In the genomic region with DNA sequence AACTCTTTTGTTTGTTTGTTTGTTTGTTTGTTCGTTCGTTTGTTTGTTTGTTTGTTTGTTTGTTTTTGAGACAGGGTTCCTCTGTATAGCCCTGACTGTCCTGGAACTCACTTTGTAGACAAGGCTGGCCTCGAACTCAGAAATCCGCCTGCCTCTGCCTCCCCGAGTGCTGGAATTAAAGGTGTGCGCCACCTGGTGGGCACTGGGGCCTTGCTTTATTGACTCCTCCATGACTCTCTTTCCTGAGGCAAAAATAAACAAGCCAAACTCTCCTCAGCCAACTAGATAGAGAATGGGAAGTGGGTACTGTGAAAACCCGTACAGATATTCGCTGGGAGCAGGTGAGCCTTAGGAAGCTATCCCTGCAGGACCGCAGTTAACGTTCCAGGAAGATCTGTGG, we compare ENCODE assay signal across 7 mouse cellular contexts.
DNase-seq lines count a peak whose midpoint lies in the region; ATAC-seq and TF ChIP-seq lines count a peak whose summit lies in the region.
"Not testable (repeated sequence)": the region's sequence is repeated elsewhere in the genome, so short reads cannot be mapped to it uniquely, and the experiment has no call there.

No protein-coding gene starts in this region.

- not testable (repeated sequence) for H3K9me3 ChIP-seq in CH12.LX (replicated peaks; ENCODE audit: low read length); liver, embryonic 13.5 days (replicated peaks); stomach, embryonic 16.5 days (replicated peaks; ENCODE audit: control insufficient read depth, low read length)

- WGBS in heart, adult 2 months: 90% methylated on average over 10 of the region's 10 CpGs
- WGBS in liver, embryonic 13.5 days (ENCODE audit: insufficient replicate concordance): 68% methylated on average over 10 of the region's 10 CpGs
- WGBS in stomach, embryonic 16.5 days: 91% methylated on average over 10 of the region's 10 CpGs

- H3K4me1 ChIP-seq in CH12.LX (ENCODE audit: control insufficient read depth in 1 of 2, insufficient read depth in 2 of 2): peaks cover 0 to 13% of the 10 kb centered on the region in 2 experiments; a peak in 2 of 4 replicates
- not testable (repeated sequence) for H3K4me1 ChIP-seq in heart, adult 2 months (ENCODE audit: control insufficient read depth, insufficient read depth, low read length); liver, embryonic 13.5 days (replicated peaks)
- peaks cover 21% of the 10 kb centered on the region for H3K4me1 ChIP-seq in stomach, embryonic 16.5 days (ENCODE audit: control insufficient read depth, insufficient read depth, low read length)

- H3K4me2 ChIP-seq in CH12.LX (ENCODE audit: insufficient read depth, low read depth, poor library complexity, severe bottlenecking); liver, embryonic 13.5 days; stomach, embryonic 16.5 days (ENCODE audit: low read depth, low read length): not testable (repeated sequence)

- in situ Hi-C loops in CH12.LX (cut with MboI; ENCODE audit: low pct_ligation_motif_present, low pct_unique_long_range_greater_than_20kb, low sequenced_read_pairs): not testable (repeated sequence)

- peak; percentile 27 for DNase-seq in CH12.LX (ENCODE audit: extremely low read depth)
- peak; percentile 59 for DNase-seq in R1 (ENCODE audit: low read depth, low spot score)
- DNase-seq in heart, adult 2 months; liver, embryonic 13.5 days: not testable (repeated sequence)
- DNase-seq in induced T-regulatory cell, adult 2 months (ENCODE audit: low read depth): peak; percentile 60

- not testable (repeated sequence) for H3K27me3 ChIP-seq in CH12.LX (replicated peaks); heart, adult 2 months (ENCODE audit: control insufficient read depth, insufficient read depth, low read length); liver, embryonic 13.5 days; stomach, embryonic 16.5 days (ENCODE audit: control insufficient read depth, insufficient read depth, low read length)

- H3K79me2 ChIP-seq in CH12.LX (replicated peaks; ENCODE audit: control insufficient read depth, extremely low read depth, insufficient read depth, poor library complexity, severe bottlenecking); heart, adult 2 months (replicated peaks; ENCODE audit: control insufficient read depth, insufficient read depth, low read length): not testable (repeated sequence)

- dilution Hi-C loops in CH12.LX (cut with MboI; ENCODE audit: extremely low pct_ligation_motif_present, extremely low pct_unique_long_range_greater_than_20kb, low sequenced_read_pairs): not testable (repeated sequence)

- not testable (repeated sequence) for H3K4me3 ChIP-seq in CH12.LX (replicated peaks in 1 of 3; ENCODE audit: low read depth in 2 of 3, low read length in 2 of 3, poor library complexity in 1 of 3); heart, adult 2 months; liver, embryonic 13.5 days (replicated peaks); stomach, embryonic 16.5 days (replicated peaks; ENCODE audit: low read length)

- peak in 1 of 2 experiments; percentile 54; a peak in 2 of 4 replicates for TF ChIP-seq CTCF in CH12.LX (conservative IDR thresholded peaks at IDR 0.05 in 1 of 2, IDR thresholded peaks at IDR 0.05 in 1 of 2; ENCODE audit: low read depth in 2 of 2, low read length in 2 of 2)
- peak; percentile 36 for TF ChIP-seq CTCF in heart, adult 2 months (IDR thresholded peaks at IDR 0.05)

- H3K36me3 ChIP-seq in CH12.LX (replicated peaks in 1 of 2; ENCODE audit: control insufficient read depth in 1 of 2, insufficient read depth in 1 of 2, low read length in 1 of 2): peaks cover 0 to 11% of the 10 kb centered on the region in 2 experiments
- H3K36me3 ChIP-seq in heart, adult 2 months (ENCODE audit: control insufficient read depth, insufficient read depth, low read length); liver, embryonic 13.5 days; stomach, embryonic 16.5 days (ENCODE audit: control insufficient read depth, insufficient read depth, low read length): not testable (repeated sequence)

- intact Hi-C loops in heart, adult 2 months (cut with DNase I): not testable (repeated sequence)

- TF ChIP-seq RAD21 in CH12.LX (IDR thresholded peaks at IDR 0.05; ENCODE audit: low read depth, low read length): peak; percentile 31

- not testable (repeated sequence) for TF ChIP-seq POLR2A in CH12.LX (IDR thresholded peaks at IDR 0.05; ENCODE audit: low read depth, low read length); heart, adult 2 months (IDR thresholded peaks at IDR 0.05; ENCODE audit: insufficient read depth, low read depth, low read length)

- not testable (repeated sequence) for H3K27ac ChIP-seq in CH12.LX (ENCODE audit: insufficient read depth, low read depth); liver, embryonic 13.5 days
- peak overlapping the region; percentile 4; the same call in 1 of the 2 replicates for H3K27ac ChIP-seq in heart, adult 2 months
- H3K27ac ChIP-seq in stomach, embryonic 16.5 days (ENCODE audit: low read length): peak overlapping the region; percentile 82; the same call in 1 of the 2 replicates

- TF ChIP-seq EP300 in CH12.LX (IDR thresholded peaks at IDR 0.05; ENCODE audit: low read length); heart, adult 2 months (IDR thresholded peaks at IDR 0.05; ENCODE audit: insufficient read depth, low read depth, low read length): not testable (repeated sequence)

- H3K9ac ChIP-seq in CH12.LX (ENCODE audit: insufficient read depth, low read depth); heart, adult 2 months (ENCODE audit: low read depth, low read length); liver, embryonic 13.5 days; stomach, embryonic 16.5 days (ENCODE audit: low read length): not testable (repeated sequence)

- ATAC-seq in liver, embryonic 13.5 days (ENCODE audit: low read depth): 0 out of 2 replicates have a peak, but pooled peaks have one; percentile 13
- ATAC-seq in megakaryocyte-erythroid progenitor cell, adult 5-6 weeks (replicated peaks; ENCODE audit: low FRiP score, low TSS enrichment, poor library complexity, severe bottlenecking): 0 out of 2 replicates have a peak, but pooled peaks have one; percentile 30
- ATAC-seq in stomach, embryonic 16.5 days (ENCODE audit: insufficient read depth, low FRiP score): not testable (repeated sequence)

TF ChIP-seq in CH12.LX, 34 proteins besides CTCF, POLR2A, EP300 and RAD21:
- TF ChIP-seq SMC3 (IDR thresholded peaks at IDR 0.05; ENCODE audit: low read depth, low read length): peak; percentile 64
